Mouse (Mus musculus) embryonic facial prominence, embryonic 11.5 days (tissue): ENCODE measurements around the gene Tmem41b. TPM values are rescaled to one million over a fixed set of nuclear protein-coding genes. Genes with fewer than 3 reads are reported as not detected.
A peak's percentile ranks its signal among the peaks of the same experiment; 100 is the strongest.

ENCODE experiments used
- ATAC-seq: fragments of 200-750 bp; cut with Nextera tagmentation; replicated peaks from 2 replicates; pipeline ENCODE4 v1.8.0; 2017; ENCODE audit warnings: low read depth; ENCODE audit not compliant: insufficient number of reproducible peaks, low FRiP score, low TSS enrichment
- DNase-seq: peaks from one replicate; pipeline ENCODE4 v3.0.0-alpha.2; 2015; ENCODE audit warnings: low spot score
- H3K27ac ChIP-seq: fragments of 300-500 bp; sonication (generic); replicated peaks from 2 replicates; pipeline ENCODE4 v1.5.1; 2014; ENCODE audit warnings: mild to moderate bottlenecking, low read depth, low read length, control low read depth
- H3K27me3 ChIP-seq: fragments of 300-500 bp; sonication (generic); 2 replicates; pipeline ENCODE4 v1.6.1; 2014; ENCODE audit warnings: mild to moderate bottlenecking, low read length, moderate library complexity, mixed read lengths; ENCODE audit not compliant: control insufficient read depth, insufficient read depth
- H3K36me3 ChIP-seq: fragments of 300-500 bp; sonication (generic); replicated peaks from 2 replicates; pipeline ENCODE4 v1.6.1; 2014; ENCODE audit warnings: low read depth, mild to moderate bottlenecking, low read length, moderate library complexity, mixed read lengths; ENCODE audit not compliant: control insufficient read depth, insufficient read depth
- H3K4me1 ChIP-seq: fragments of 300-500 bp; sonication (generic); 2 replicates; pipeline ENCODE4 v1.6.1; 2014; ENCODE audit warnings: low read length, mixed read lengths; ENCODE audit not compliant: control insufficient read depth, insufficient read depth
- H3K4me2 ChIP-seq: fragments of 300-500 bp; sonication (generic); 2 replicates; pipeline ENCODE4 v1.6.1; 2014; ENCODE audit warnings: low read depth, mild to moderate bottlenecking, control low read depth, low read length, moderate library complexity
- H3K4me3 ChIP-seq: fragments of 300-500 bp; sonication (generic); 2 replicates; pipeline ENCODE4 v1.5.1; 2014; ENCODE audit warnings: low read depth, low read length, control low read depth
- H3K9ac ChIP-seq: fragments of 300-500 bp; sonication (generic); replicated peaks from 2 replicates; pipeline ENCODE4 v1.6.1; 2014; ENCODE audit warnings: mild to moderate bottlenecking, control low read depth, low read length
- H3K9me3 ChIP-seq: fragments of 300-500 bp; sonication (generic); replicated peaks from 2 replicates; pipeline ENCODE4 v1.6.1; 2016; ENCODE audit warnings: mild to moderate bottlenecking, low read length, inconsistent platforms, mixed read lengths; ENCODE audit not compliant: control insufficient read depth
- WGBS: fragments of 180-500 bp; shearing (Covaris S2); extraction: QIAGEN DNeasy Blood & Tissue Kit; methylation state at CpG from one replicate; pipeline ENCODE4 v1.1.7; 2014; 5-methylcytosine and 5-hydroxymethylcytosine counted together
- polyA plus RNA-seq: library from polyadenylated mRNA; unstranded; fragments of >200 nt; fragmentation: Nextera tagmentation; extraction: Ambion mirVana; gene quantifications from 2 replicates; pipeline ENCODE4 v1.2.1, GENCODE M21; 2014

Tmem41b gene
- polyA plus RNA-seq, 1 experiment from 2014 or later: 88.9 TPM

GRCm38 (mm10) chr7:109959716-109960612, 26.8 kb downstream of the Tmem41b start, which contains the start of gene Dennd5a:
Gene Dennd5a, minus strand, starts transcription at chr7:109960470.
- Histone ChIP-seq H3K36me3 (no peaks in the 10 kb centered on the region), H3K9ac (peak within 1 kb of the TSS; percentile 95), H3K4me2 (peak within 1 kb of the TSS; percentile 73), H3K27me3 (no peaks in the 10 kb centered on the region), H3K4me3 (peak within 1 kb of the TSS; percentile 82), H3K9me3 (no peaks in the 10 kb centered on the region), H3K4me1 (no peaks in the 10 kb centered on the region), H3K27ac (peak within 1 kb of the TSS; percentile 78)
- ATAC-seq: peak; percentile 91
- WGBS: under 1% methylated on average over 78 of the region's 107 CpGs
- DNase-seq: peak; percentile 89

- no peaks in the 10 kb centered on the region for H3K9me3 ChIP-seq
- peak overlapping the region; percentile 82 for H3K4me3 ChIP-seq
- DNase-seq: peak; percentile 27
- H3K36me3 ChIP-seq: no peaks in the 10 kb centered on the region
- ATAC-seq: no peak
- peak overlapping the region; percentile 73 for H3K4me2 ChIP-seq
- H3K9ac ChIP-seq: peak overlapping the region; percentile 95
- 9% methylated on average over 18 of the region's 18 CpGs for WGBS
- peak overlapping the region; percentile 78 for H3K27ac ChIP-seq
- no peaks in the 10 kb centered on the region for H3K4me1 ChIP-seq
- no peaks in the 10 kb centered on the region for H3K27me3 ChIP-seq
These were observed 27.6 kb downstream of the Tmem41b start for GRCm38 (mm10) chr7:109958843-109959715.

- Histone ChIP-seq H3K9me3 (no peaks in the 10 kb centered on the region), H3K9ac (no peak overlapping the region), H3K27ac (no peak overlapping the region), H3K4me1 (no peaks in the 10 kb centered on the region), H3K4me2 (peak overlapping the region; percentile 6; the same call in 1 of the 2 replicates), H3K27me3 (no peaks in the 10 kb centered on the region), H3K36me3 (no peaks in the 10 kb centered on the region), H3K4me3 (no peak overlapping the region)
- WGBS: 72% methylated on average over 8 of the region's 8 CpGs
- ATAC-seq (no peak), DNase-seq (no peak)
These were observed 28.5 kb downstream of the Tmem41b start for GRCm38 (mm10) chr7:109957996-109958789.

- Histone ChIP-seq H3K4me2 (no peak overlapping the region), H3K9ac (no peak overlapping the region), H3K4me1 (no peaks in the 10 kb centered on the region), H3K27ac (no peak overlapping the region), H3K36me3 (no peaks in the 10 kb centered on the region), H3K27me3 (no peaks in the 10 kb centered on the region), H3K9me3 (no peaks in the 10 kb centered on the region), H3K4me3 (no peak overlapping the region)
- WGBS: 62% methylated on average over 6 of the region's 6 CpGs
- ATAC-seq (no peak), DNase-seq (no peak)
These were observed 31.9 kb downstream of the Tmem41b start for GRCm38 (mm10) chr7:109954622-109955401.

- H3K4me1 ChIP-seq: no peaks in the 10 kb centered on the region
- no peak overlapping the region for H3K9ac ChIP-seq
- WGBS: 87% methylated on average over 4 of the region's 4 CpGs
- H3K36me3 ChIP-seq: no peaks in the 10 kb centered on the region
- H3K27me3 ChIP-seq: no peaks in the 10 kb centered on the region
- H3K4me3 ChIP-seq: no peak overlapping the region
- no peaks in the 10 kb centered on the region for H3K9me3 ChIP-seq
- ATAC-seq: no peak
- no peak overlapping the region for H3K27ac ChIP-seq
- no peak for DNase-seq
- H3K4me2 ChIP-seq: no peak overlapping the region
These were observed 35.4 kb downstream of the Tmem41b start for GRCm38 (mm10) chr7:109951297-109951696.

GRCm38 (mm10) chr7:109944421-109945034, 42.2 kb downstream of the Tmem41b start:
- Histone ChIP-seq H3K36me3 (no peaks in the 10 kb centered on the region), H3K4me1 (no peaks in the 10 kb centered on the region), H3K9me3 (no peaks in the 10 kb centered on the region), H3K27me3 (no peaks in the 10 kb centered on the region), H3K27ac (no peak overlapping the region), H3K4me2 (no peak overlapping the region), H3K9ac (no peak overlapping the region), H3K4me3 (no peak overlapping the region)
- 60% methylated on average over 6 of the region's 6 CpGs for WGBS
- DNase-seq (no peak), ATAC-seq (no peak)

GRCm38 (mm10) chr7:109929628-109930027, 57.1 kb downstream of the Tmem41b start:
- Histone ChIP-seq H3K36me3 (no peaks in the 10 kb centered on the region; the same call in 1 of the 2 replicates), H3K27ac (no peak overlapping the region), H3K27me3 (no peaks in the 10 kb centered on the region), H3K4me2 (no peak overlapping the region), H3K4me3 (no peak overlapping the region), H3K9me3 (no peaks in the 10 kb centered on the region), H3K9ac (no peak overlapping the region), H3K4me1 (no peaks in the 10 kb centered on the region)
- ATAC-seq (no peak), DNase-seq (no peak)
